Mouse (Mus musculus) thymus, postnatal 14 days (tissue): Measurements from ENCODE around the gene Ppp1r13l.

ENCODE experiments used
- DNase-seq: peaks from one replicate; pipeline ENCODE4 v3.0.0; 2021

The Ppp1r13l gene

GRCm38 (mm10) chr7:19369823-19370425, 10.4 kb downstream of the Ppp1r13l start:
- peak; percentile 86 for DNase-seq

GRCm38 (mm10) chr7:19373367-19373766, 13.8 kb downstream of the Ppp1r13l start:
- DNase-seq, result no peak

- DNase-seq, result no peak
Observed at GRCm38 (mm10) chr7:19375368-19375767, 15.8 kb downstream of the Ppp1r13l start.

GRCm38 (mm10) chr7:19376019-19376418, 16.5 kb downstream of the Ppp1r13l start:
- DNase-seq, result no peak

- no peak for DNase-seq
Observed at GRCm38 (mm10) chr7:19378049-19378448, 18.5 kb downstream of the Ppp1r13l start.

GRCm38 (mm10) chr7:19381377-19382165, 22.0 kb downstream of the Ppp1r13l start, which contains the start of gene Ercc2:
TSS of gene Ercc2 (plus strand) at chr7:19382010.
- peak; percentile 99 for DNase-seq

GRCm38 (mm10) chr7:19382166-19382541, 22.6 kb downstream of the Ppp1r13l start:
- DNase-seq, result peak; percentile 51

GRCm38 (mm10) chr7:19383708-19384107, 24.2 kb downstream of the Ppp1r13l start:
- no peak for DNase-seq

GRCm38 (mm10) chr7:19388699-19389413, 29.3 kb downstream of the Ppp1r13l start:
- DNase-seq, result no peak

- no peak for DNase-seq
Observed at GRCm38 (mm10) chr7:19394484-19394883, 34.9 kb downstream of the Ppp1r13l start.

- peak; percentile 81 for DNase-seq
Observed at GRCm38 (mm10) chr7:19399496-19400280, 40.1 kb downstream of the Ppp1r13l start.

- no peak for DNase-seq
Observed at GRCm38 (mm10) chr7:19400946-19401345, 41.4 kb downstream of the Ppp1r13l start.

- DNase-seq, result no peak
Observed at GRCm38 (mm10) chr7:19402535-19403112, 43.1 kb downstream of the Ppp1r13l start.

- DNase-seq, result peak; percentile 95
Observed at GRCm38 (mm10) chr7:19403731-19404296, 44.3 kb downstream of the Ppp1r13l start, which contains the start of gene Klc3. TSS of gene Klc3 (minus strand) at chr7:19404104.

- DNase-seq, result no peak
Observed at GRCm38 (mm10) chr7:19404476-19404875, 44.9 kb downstream of the Ppp1r13l start, which contains the start of gene Ckm. TSS of gene Ckm (plus strand) at chr7:19404776.

GRCm38 (mm10) chr7:19405417-19405816, 45.9 kb downstream of the Ppp1r13l start:
- DNase-seq, result peak; percentile 88

GRCm38 (mm10) chr7:19409753-19410152, 50.2 kb downstream of the Ppp1r13l start:
- no peak for DNase-seq

- DNase-seq, result no peak
Observed at GRCm38 (mm10) chr7:19410766-19411344, 51.3 kb downstream of the Ppp1r13l start.

GRCm38 (mm10) chr7:19411783-19412182, 52.2 kb downstream of the Ppp1r13l start:
- no peak for DNase-seq

GRCm38 (mm10) chr7:19413525-19413924, 54.0 kb downstream of the Ppp1r13l start:
- DNase-seq, result no peak

- DNase-seq, result no peak
Observed at GRCm38 (mm10) chr7:19416590-19416989, 57.0 kb downstream of the Ppp1r13l start.

GRCm38 (mm10) chr7:19420121-19420520, 60.6 kb downstream of the Ppp1r13l start:
- peak; percentile 46 for DNase-seq
